Mouse (Mus musculus): ENCODE data around the gene Gm5485. TPM values are rescaled to one million over a fixed set of nuclear protein-coding genes. Genes with fewer than 3 reads are reported as not detected.

The Gm5485 gene
- polyA plus RNA-seq (2017; shearing (Covaris generic)) = under 1 TPM in 1 of 2 experiments, not detected in 1; 0.38 TPM

GRCm38 (mm10) chr16:48412246-48412645 lies at the start of gene Gm5485:
Gm5485 (minus strand) TSS chr16:48412416.

GRCm38 (mm10) chr16:48431027-48431426 lies 18.8 kb upstream of the Gm5485 start, which contains the start of gene Morc1:
Morc1 (plus strand) TSS chr16:48431237.

Other genes starting within 250 kb of the Gm5485 start
- under 1 TPM in 1 of 2 experiments, not detected in 1; 0.33 TPM for gene Dppa4, start 128.7 kb downstream of the Gm5485 start, polyA plus RNA-seq (2017; shearing (Covaris generic))
- not detected for gene Dppa2, start 108.5 kb downstream of the Gm5485 start, polyA plus RNA-seq (2017; shearing (Covaris generic))
- under 1 TPM in 1 of 2 experiments, not detected in 1; 0.64 TPM for gene Morc1, start 18.8 kb upstream of the Gm5485 start, polyA plus RNA-seq (2017; shearing (Covaris generic))

Measured in activated CD4-positive, CD25-positive, alpha-beta regulatory T cell (primary cell).